Mouse (Mus musculus): ENCODE results near the gene AC124502.3. TPM values are rescaled to one million over a fixed set of nuclear protein-coding genes. Genes with fewer than 3 reads are reported as not detected.

Gene AC124502.3
- polyA plus RNA-seq, 1 experiment from 2014 or later, result 1.2 TPM

DNA sequence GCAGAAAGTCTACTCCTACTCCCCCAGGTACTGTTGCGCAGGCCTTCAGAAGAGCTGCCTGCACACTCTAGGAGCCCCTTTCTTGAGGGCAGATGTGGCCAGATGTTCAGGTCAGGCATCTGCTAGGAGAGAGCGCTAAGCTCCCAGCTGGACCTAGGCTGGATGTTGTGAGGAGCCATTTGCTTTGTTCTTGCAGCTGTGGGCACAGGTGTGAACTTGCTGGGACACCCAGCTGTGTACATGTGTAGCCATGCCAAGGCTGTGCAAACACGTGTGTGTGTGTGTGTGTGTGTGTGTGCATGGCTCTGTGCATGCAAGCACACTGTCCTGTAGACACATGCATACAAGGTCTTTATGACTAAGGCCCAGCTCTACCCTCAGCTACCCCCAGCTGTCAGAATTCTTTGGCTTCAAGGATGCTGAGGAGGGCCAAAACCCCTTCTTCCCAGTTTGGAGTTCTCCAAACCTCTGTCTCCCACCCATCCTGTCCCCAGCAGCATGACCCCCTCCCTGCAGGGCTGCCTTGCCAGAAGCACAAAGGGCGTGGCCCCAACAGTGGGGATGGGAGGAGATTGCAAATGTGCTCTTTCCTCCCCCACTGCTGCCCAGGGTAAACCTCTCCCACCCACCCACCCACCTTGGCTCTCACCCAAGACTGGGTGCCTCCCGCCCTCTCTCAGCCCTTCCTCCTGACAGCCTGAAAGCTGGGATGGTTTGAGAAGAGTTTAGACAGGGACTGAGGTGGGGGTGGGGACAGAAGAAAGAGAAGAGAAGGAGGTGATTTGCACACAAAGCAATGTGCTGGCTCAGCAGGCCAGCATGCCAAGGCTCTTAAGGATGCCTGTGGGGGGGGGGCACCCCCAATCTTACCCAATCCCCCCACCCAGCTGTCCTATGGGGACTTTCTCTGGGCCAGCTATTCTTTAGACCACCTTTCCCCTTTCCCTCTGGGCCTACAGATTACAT lies 22.0 kb downstream of the AC124502.3 start:
- ATAC-seq, result no peak
- H3K27ac ChIP-seq (ENCODE audit: low read depth, low read length), result 0 out of 2 replicates have a peak overlapping the region, but pooled peaks have one; percentile 9

DNA sequence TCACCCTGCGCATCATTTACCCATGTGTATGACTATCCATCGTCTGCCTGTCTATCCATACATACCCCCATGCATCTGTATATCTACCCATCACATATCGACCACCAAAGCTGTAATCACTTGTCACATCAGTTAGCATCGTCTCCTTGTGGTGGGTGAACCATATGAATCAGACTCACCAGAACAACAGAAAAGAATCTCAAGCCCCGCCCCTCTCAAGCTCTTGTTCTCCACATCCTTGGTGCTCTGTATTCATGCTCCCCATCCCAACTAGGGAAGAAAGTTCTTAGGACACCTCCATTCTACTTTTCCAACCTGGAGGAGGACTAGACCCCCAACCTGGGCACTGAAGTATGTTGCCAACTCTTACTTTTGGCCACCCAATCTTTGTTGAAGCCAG lies 23.4 kb downstream of the AC124502.3 start:
- 83% methylated on average over 5 of the region's 5 CpGs for WGBS
- ATAC-seq (no peak), DNase-seq (ENCODE audit: low spot score) (no peak)
- H3K4me3 ChIP-seq (ENCODE audit: low read depth, low read length), result no peak overlapping the region
- H3K27me3 ChIP-seq (replicated peaks; ENCODE audit: control insufficient read depth, insufficient read depth, low read length), result 0 out of 2 replicates have a peak, but pooled peaks cover 3% of the 10 kb centered on the region
- H3K9ac ChIP-seq (ENCODE audit: low read length), result no peak overlapping the region
- peaks cover 6% of the 10 kb centered on the region; the same call in 1 of the 2 replicates for H3K4me1 ChIP-seq (ENCODE audit: control insufficient read depth, insufficient read depth, low read length)
- no peaks in the 10 kb centered on the region for H3K9me3 ChIP-seq (replicated peaks; ENCODE audit: control insufficient read depth, low read length)
- no peak overlapping the region for H3K27ac ChIP-seq (ENCODE audit: low read depth, low read length)
- H3K36me3 ChIP-seq (ENCODE audit: control insufficient read depth, insufficient read depth, low read length), result no peaks in the 10 kb centered on the region
- no peak overlapping the region for H3K4me2 ChIP-seq (ENCODE audit: low read length)

More for the DNA sequence above, 22.0 kb downstream of the AC124502.3 start:
- no peak overlapping the region for H3K4me3 ChIP-seq (ENCODE audit: low read depth, low read length)
- peaks cover 6% of the 10 kb centered on the region; the same call in 1 of the 2 replicates for H3K4me1 ChIP-seq (ENCODE audit: control insufficient read depth, insufficient read depth, low read length)
- no peaks in the 10 kb centered on the region for H3K36me3 ChIP-seq (ENCODE audit: control insufficient read depth, insufficient read depth, low read length)
- no peaks in the 10 kb centered on the region for H3K27me3 ChIP-seq (replicated peaks; ENCODE audit: control insufficient read depth, insufficient read depth, low read length)
- WGBS, result 39% methylated on average over 5 of the region's 5 CpGs
- peak; percentile 33 for DNase-seq (ENCODE audit: low spot score)
- no peak overlapping the region for H3K9ac ChIP-seq (ENCODE audit: low read length)
- H3K9me3 ChIP-seq (replicated peaks; ENCODE audit: control insufficient read depth, low read length), result no peaks in the 10 kb centered on the region
- H3K4me2 ChIP-seq (ENCODE audit: low read length), result no peak overlapping the region

DNA sequence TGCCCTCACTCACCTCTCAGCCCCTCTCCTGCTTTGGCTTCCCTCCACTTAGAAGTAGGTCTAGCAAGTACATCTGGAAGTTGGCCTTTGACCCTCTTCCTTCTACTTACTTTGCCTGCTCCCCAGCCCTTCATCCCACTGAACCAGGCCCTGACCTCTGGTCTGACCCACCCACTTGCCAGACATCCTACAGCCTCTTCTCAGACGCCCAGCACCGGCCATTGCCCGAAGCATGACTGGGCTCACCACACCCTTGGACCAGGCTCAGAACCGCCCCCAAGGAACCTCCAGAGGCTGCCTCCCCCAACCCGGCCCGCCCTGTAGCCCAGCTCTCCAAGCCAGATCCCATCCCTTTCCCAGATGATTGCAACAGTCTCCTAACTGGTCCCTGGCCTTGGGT lies 23.8 kb downstream of the AC124502.3 start:
- Histone ChIP-seq H3K4me2 (ENCODE audit: low read length) (no peak overlapping the region), H3K27me3 (replicated peaks; ENCODE audit: control insufficient read depth, insufficient read depth, low read length) (0 out of 2 replicates have a peak, but pooled peaks cover 4% of the 10 kb centered on the region), H3K4me3 (ENCODE audit: low read depth, low read length) (no peak overlapping the region), H3K9me3 (replicated peaks; ENCODE audit: control insufficient read depth, low read length) (no peaks in the 10 kb centered on the region), H3K4me1 (ENCODE audit: control insufficient read depth, insufficient read depth, low read length) (peaks cover 8% of the 10 kb centered on the region; the same call in 1 of the 2 replicates), H3K9ac (ENCODE audit: low read length) (no peak overlapping the region), H3K27ac (ENCODE audit: low read depth, low read length) (no peak overlapping the region), H3K36me3 (ENCODE audit: control insufficient read depth, insufficient read depth, low read length) (no peaks in the 10 kb centered on the region)
- no peak for ATAC-seq
- 86% methylated on average over 6 of the region's 6 CpGs for WGBS
- DNase-seq (ENCODE audit: low spot score), result no peak

DNA sequence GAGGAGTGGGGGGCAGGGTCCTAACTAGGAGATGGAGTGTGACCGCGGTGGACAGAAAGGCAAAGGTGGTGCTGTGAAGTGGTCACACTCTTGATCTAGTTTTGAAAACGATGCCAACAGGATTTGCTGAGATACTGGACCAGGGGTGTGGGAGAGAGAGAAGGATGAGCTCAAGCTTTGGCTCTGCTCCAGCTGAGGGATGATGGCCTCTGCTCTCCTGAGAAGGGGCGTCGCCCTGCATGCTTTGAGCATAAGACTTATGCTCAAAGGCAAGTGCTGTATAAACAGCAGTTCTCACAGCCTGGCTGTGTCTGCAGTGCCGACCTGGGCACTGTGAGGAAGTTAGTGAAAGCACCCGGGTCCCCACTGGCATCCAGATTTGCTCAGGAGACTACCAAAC lies 26.4 kb downstream of the AC124502.3 start:
- Histone ChIP-seq H3K27me3 (replicated peaks; ENCODE audit: control insufficient read depth, insufficient read depth, low read length) (peaks cover 15% of the 10 kb centered on the region), H3K4me3 (ENCODE audit: low read depth, low read length) (no peak overlapping the region), H3K4me2 (ENCODE audit: low read length) (no peak overlapping the region), H3K4me1 (ENCODE audit: control insufficient read depth, insufficient read depth, low read length) (peaks cover 14% of the 10 kb centered on the region; the same call in 1 of the 2 replicates), H3K9me3 (replicated peaks; ENCODE audit: control insufficient read depth, low read length) (no peaks in the 10 kb centered on the region), H3K36me3 (ENCODE audit: control insufficient read depth, insufficient read depth, low read length) (no peaks in the 10 kb centered on the region), H3K27ac (ENCODE audit: low read depth, low read length) (no peak overlapping the region), H3K9ac (ENCODE audit: low read length) (no peak overlapping the region)
- WGBS, result 75% methylated on average over 7 of the region's 7 CpGs
- no peak for ATAC-seq
- no peak for DNase-seq (ENCODE audit: low spot score)

DNA sequence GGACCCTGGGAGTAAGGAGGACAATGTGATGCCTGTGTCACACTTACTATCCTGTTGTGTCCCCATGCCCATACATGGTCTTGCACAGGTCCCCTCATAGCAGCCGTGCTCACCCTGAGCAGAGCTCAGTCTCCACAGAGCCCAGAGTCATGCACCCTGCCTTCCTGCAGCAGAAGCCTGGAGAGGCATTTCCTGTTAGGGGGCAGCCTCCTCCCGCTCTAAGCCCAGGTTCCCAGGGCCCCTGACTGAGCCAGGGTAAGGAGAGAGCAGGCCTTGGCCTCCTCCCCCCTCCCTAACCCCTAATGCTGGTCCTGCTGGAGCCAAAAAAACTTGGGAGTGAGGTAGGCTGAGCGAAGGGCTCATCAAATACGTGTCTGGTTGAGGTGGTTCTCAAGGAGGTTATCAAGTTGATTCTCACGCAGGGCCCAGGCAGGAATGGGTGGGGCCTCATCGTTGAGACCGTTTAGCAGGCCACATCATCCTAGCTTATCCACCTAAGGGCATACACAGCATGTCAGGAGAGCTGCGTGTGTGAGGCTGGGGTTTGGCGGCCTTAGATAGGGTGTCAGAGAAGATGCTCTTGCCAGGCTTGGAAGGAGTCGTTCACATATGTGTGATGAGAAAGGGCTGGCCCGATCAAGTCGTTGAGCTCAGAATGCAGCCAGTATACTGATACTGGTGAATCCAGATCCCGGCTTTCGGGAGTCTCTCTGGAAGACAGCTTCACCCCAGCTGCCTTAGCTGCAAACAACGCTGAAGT lies 28.5 kb downstream of the AC124502.3 start:
- 14% methylated on average over 15 of the region's 15 CpGs for WGBS

DNA sequence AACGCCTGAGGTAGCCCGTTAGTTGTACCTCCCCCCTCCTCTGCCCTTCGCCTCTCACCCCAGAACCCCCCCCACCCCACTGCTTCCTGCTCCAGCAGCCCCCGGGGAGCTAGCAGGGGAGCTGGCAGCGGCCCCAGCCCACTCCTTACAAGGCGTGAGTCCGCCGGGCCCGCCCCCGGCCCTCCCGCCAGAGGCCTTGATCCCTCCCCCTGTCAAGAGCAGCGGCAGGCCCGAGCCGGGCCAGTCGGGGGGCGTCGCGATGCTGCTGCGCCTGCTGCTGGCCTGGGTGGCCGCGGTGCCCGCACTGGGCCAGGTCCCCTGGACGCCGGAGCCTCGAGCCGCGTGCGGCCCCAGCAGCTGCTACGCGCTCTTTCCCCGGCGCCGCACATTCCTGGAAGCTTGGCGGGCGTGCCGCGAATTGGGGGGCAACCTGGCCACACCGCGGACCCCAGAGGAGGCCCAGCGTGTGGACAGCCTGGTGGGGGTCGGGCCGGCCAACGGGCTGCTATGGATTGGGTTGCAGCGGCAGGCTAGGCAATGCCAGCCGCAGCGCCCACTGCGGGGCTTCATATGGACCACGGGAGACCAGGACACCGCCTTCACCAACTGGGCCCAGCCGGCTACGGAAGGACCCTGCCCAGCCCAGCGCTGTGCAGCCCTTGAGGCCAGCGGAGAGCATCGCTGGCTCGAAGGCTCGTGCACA lies 29.3 kb downstream of the AC124502.3 start, which contains the start of gene Cd248:
Gene Cd248 (plus strand): TSS at position 212 of the 703 bp plus-strand sequence.
- Histone ChIP-seq H3K4me3 (ENCODE audit: low read depth, low read length) (peak within 1 kb of the TSS; percentile 36), H3K9me3 (replicated peaks; ENCODE audit: control insufficient read depth, low read length) (no peaks in the 10 kb centered on the region), H3K27ac (ENCODE audit: low read depth, low read length) (no peak within 1 kb of the TSS), H3K27me3 (replicated peaks; ENCODE audit: control insufficient read depth, insufficient read depth, low read length) (peaks cover 15% of the 10 kb centered on the region), H3K36me3 (ENCODE audit: control insufficient read depth, insufficient read depth, low read length) (no peaks in the 10 kb centered on the region), H3K4me2 (ENCODE audit: low read length) (peak within 1 kb of the TSS; percentile 86), H3K9ac (ENCODE audit: low read length) (peak within 1 kb of the TSS; percentile 68), H3K4me1 (ENCODE audit: control insufficient read depth, insufficient read depth, low read length) (peaks cover 24% of the 10 kb centered on the region)
- ATAC-seq (peak; percentile 22), DNase-seq (ENCODE audit: low spot score) (peak; percentile 72)
- under 1% methylated on average over 55 of the region's 56 CpGs for WGBS

More for the DNA sequence above, 28.5 kb downstream of the AC124502.3 start:
- H3K9ac ChIP-seq (ENCODE audit: low read length), result peak overlapping the region; percentile 68; the same call in 1 of the 2 replicates
- peak overlapping the region; percentile 86 for H3K4me2 ChIP-seq (ENCODE audit: low read length)
- H3K4me1 ChIP-seq (ENCODE audit: control insufficient read depth, insufficient read depth, low read length), result peaks cover 22% of the 10 kb centered on the region
- H3K27me3 ChIP-seq (replicated peaks; ENCODE audit: control insufficient read depth, insufficient read depth, low read length), result peaks cover 15% of the 10 kb centered on the region
- ATAC-seq (no peak), DNase-seq (ENCODE audit: low spot score) (no peak)
- no peak overlapping the region for H3K27ac ChIP-seq (ENCODE audit: low read depth, low read length)
- no peaks in the 10 kb centered on the region for H3K36me3 ChIP-seq (ENCODE audit: control insufficient read depth, insufficient read depth, low read length)
- peak overlapping the region; percentile 36 for H3K4me3 ChIP-seq (ENCODE audit: low read depth, low read length)
- no peaks in the 10 kb centered on the region for H3K9me3 ChIP-seq (replicated peaks; ENCODE audit: control insufficient read depth, low read length)

DNA sequence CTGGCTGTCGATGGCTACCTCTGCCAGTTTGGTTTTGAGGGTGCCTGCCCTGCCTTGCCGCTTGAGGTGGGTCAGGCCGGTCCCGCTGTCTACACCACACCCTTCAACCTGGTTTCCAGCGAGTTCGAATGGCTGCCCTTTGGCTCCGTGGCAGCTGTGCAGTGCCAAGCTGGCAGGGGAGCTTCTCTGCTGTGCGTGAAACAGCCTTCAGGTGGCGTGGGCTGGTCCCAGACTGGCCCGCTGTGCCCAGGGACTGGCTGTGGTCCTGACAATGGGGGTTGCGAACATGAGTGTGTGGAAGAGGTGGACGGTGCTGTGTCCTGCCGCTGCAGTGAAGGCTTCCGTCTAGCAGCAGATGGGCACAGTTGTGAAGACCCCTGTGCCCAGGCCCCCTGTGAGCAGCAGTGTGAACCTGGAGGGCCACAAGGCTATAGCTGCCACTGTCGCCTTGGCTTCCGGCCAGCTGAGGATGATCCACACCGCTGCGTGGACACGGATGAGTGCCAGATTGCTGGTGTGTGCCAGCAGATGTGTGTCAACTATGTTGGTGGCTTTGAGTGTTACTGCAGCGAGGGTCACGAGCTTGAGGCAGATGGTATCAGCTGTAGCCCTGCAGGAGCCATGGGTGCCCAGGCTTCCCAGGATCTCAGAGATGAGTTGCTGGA lies 30.0 kb downstream of the AC124502.3 start:
- no peak for DNase-seq (ENCODE audit: low spot score)
- H3K27me3 ChIP-seq (replicated peaks; ENCODE audit: control insufficient read depth, insufficient read depth, low read length), result peaks cover 15% of the 10 kb centered on the region

DNA sequence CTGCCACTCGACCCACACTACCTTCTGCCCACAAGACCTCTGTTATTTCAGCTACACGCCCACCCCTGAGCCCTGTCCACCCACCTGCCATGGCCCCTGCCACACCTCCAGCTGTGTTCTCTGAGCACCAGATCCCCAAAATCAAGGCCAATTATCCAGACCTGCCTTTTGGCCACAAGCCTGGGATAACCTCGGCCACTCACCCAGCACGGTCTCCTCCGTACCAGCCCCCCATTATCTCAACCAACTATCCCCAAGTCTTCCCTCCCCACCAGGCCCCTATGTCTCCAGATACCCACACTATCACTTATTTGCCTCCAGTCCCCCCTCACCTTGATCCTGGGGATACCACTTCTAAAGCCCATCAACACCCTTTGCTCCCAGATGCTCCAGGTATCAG lies 30.8 kb downstream of the AC124502.3 start:
- Histone ChIP-seq H3K4me3 (ENCODE audit: low read depth, low read length) (no peak overlapping the region), H3K4me1 (ENCODE audit: control insufficient read depth, insufficient read depth, low read length) (peaks cover 24% of the 10 kb centered on the region), H3K4me2 (ENCODE audit: low read length) (no peak overlapping the region)

More for the DNA sequence above, 30.0 kb downstream of the AC124502.3 start:
- Histone ChIP-seq H3K9ac (ENCODE audit: low read length) (peak overlapping the region; percentile 68), H3K4me1 (ENCODE audit: control insufficient read depth, insufficient read depth, low read length) (peaks cover 24% of the 10 kb centered on the region), H3K4me2 (ENCODE audit: low read length) (peak overlapping the region; percentile 86), H3K9me3 (replicated peaks; ENCODE audit: control insufficient read depth, low read length) (no peaks in the 10 kb centered on the region), H3K4me3 (ENCODE audit: low read depth, low read length) (peak overlapping the region; percentile 36), H3K27ac (ENCODE audit: low read depth, low read length) (no peak overlapping the region), H3K36me3 (ENCODE audit: control insufficient read depth, insufficient read depth, low read length) (no peaks in the 10 kb centered on the region)
- no peak for ATAC-seq
- 41% methylated on average over 21 of the region's 21 CpGs for WGBS

More for the DNA sequence above, 30.8 kb downstream of the AC124502.3 start:
- H3K9me3 ChIP-seq (replicated peaks; ENCODE audit: control insufficient read depth, low read length), result no peaks in the 10 kb centered on the region
- H3K36me3 ChIP-seq (ENCODE audit: control insufficient read depth, insufficient read depth, low read length), result no peaks in the 10 kb centered on the region
- H3K27me3 ChIP-seq (replicated peaks; ENCODE audit: control insufficient read depth, insufficient read depth, low read length), result peaks cover 15% of the 10 kb centered on the region
- DNase-seq (ENCODE audit: low spot score) (no peak), ATAC-seq (no peak)
- no peak overlapping the region for H3K9ac ChIP-seq (ENCODE audit: low read length)
- no peak overlapping the region for H3K27ac ChIP-seq (ENCODE audit: low read depth, low read length)
- WGBS, result 84% methylated on average over 5 of the region's 5 CpGs

All from forebrain, embryonic 14.5 days (tissue).